Mouse (Mus musculus): ENCODE data around the gene Nhlh2. TPM values are rescaled to one million over a fixed set of nuclear protein-coding genes. Genes with fewer than 3 reads are reported as not detected.

Gene Nhlh2
- polyA plus RNA-seq, 1 experiment from 2014 or later: 127 TPM

DNA sequence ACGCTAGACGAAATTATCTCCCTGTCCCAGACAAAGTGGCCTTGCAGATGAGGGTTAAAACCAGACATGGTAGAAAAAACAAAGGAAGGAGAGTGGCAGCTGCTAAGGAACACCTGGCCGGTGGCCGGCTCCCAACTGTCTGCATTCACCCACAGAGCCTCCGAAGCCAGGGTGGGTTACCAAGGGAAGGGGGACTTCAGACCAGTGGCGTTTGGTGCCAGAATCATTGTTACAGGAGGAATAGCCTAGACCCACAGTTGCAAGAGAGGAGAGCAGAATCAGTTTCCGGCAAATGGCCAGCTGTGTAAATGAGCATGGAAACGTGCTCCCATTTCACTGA lies 52.8 kb downstream of the Nhlh2 start:
- no peaks in the 10 kb centered on the region for H3K9me3 ChIP-seq
- no peaks in the 10 kb centered on the region for H3K36me3 ChIP-seq
- no peaks in the 10 kb centered on the region for H3K27me3 ChIP-seq
- no peaks in the 10 kb centered on the region; the same call in 1 of the 2 replicates for H3K4me1 ChIP-seq
- no peak; the same call in 1 of the 2 replicates for ATAC-seq (ENCODE audit: low FRiP score, low read depth)
- no peak overlapping the region for H3K4me3 ChIP-seq
- 41% methylated on average over 8 of the region's 8 CpGs for WGBS
- H3K27ac ChIP-seq (replicated peaks): peak overlapping the region; percentile 52
- H3K9ac ChIP-seq (replicated peaks): no peak overlapping the region
- no peak overlapping the region for H3K4me2 ChIP-seq (replicated peaks)

- no peaks in the 10 kb centered on the region for H3K27me3 ChIP-seq
- no peak overlapping the region for H3K27ac ChIP-seq (replicated peaks)
- no peak overlapping the region for H3K4me2 ChIP-seq (replicated peaks)
- H3K36me3 ChIP-seq: no peaks in the 10 kb centered on the region
- no peak overlapping the region for H3K9ac ChIP-seq (replicated peaks)
- H3K9me3 ChIP-seq: no peaks in the 10 kb centered on the region
- H3K4me3 ChIP-seq: no peak overlapping the region
- no peaks in the 10 kb centered on the region for H3K4me1 ChIP-seq
- ATAC-seq (ENCODE audit: low FRiP score, low read depth): no peak
- 76% methylated on average over 10 of the region's 10 CpGs for WGBS
Measured at GRCm38 (mm10) chr3:102063273-102064120, 53.6 kb downstream of the Nhlh2 start.

GRCm38 (mm10) chr3:102064566-102064965 lies 54.7 kb downstream of the Nhlh2 start:
- Histone ChIP-seq H3K9ac (replicated peaks) (no peak overlapping the region), H3K4me2 (replicated peaks) (no peak overlapping the region), H3K4me3 (no peak overlapping the region), H3K36me3 (no peaks in the 10 kb centered on the region), H3K4me1 (no peaks in the 10 kb centered on the region), H3K9me3 (no peaks in the 10 kb centered on the region), H3K27ac (replicated peaks) (no peak overlapping the region), H3K27me3 (no peaks in the 10 kb centered on the region)
- 91% methylated on average over 6 of the region's 6 CpGs for WGBS
- no peak for ATAC-seq (ENCODE audit: low FRiP score, low read depth)

Other genes with a start within 250 kb of the Nhlh2 start
- gene Mab21l3, start 161.1 kb upstream of the Nhlh2 start, polyA plus RNA-seq (2016; fragmentation: Nextera tagmentation; extraction: Ambion mirVana): 0.32 and 0.48 TPM in 2 replicates
- gene Slc22a15, start 85.6 kb upstream of the Nhlh2 start, polyA plus RNA-seq (2016; fragmentation: Nextera tagmentation; extraction: Ambion mirVana): 8.2 and 9.0 TPM in 2 replicates
- gene Casq2, start 76.3 kb downstream of the Nhlh2 start, polyA plus RNA-seq (2016; fragmentation: Nextera tagmentation; extraction: Ambion mirVana): 0.13 and 0.47 TPM in 2 replicates
- 8.9 and 9.0 TPM in 2 replicates for gene Vangl1, start 194.6 kb downstream of the Nhlh2 start, polyA plus RNA-seq (2016; fragmentation: Nextera tagmentation; extraction: Ambion mirVana)